Mouse (Mus musculus) layer of hippocampus, adult 9-11 months (tissue): Measurements from ENCODE around the gene Zfp764.
A peak's percentile ranks its signal among the peaks of the same experiment; 100 is the strongest.
"Not testable (repeated sequence)": the region's sequence is repeated elsewhere in the genome, so short reads cannot be mapped to it uniquely, and the experiment has no call there.

Source experiments
- DNase-seq: peaks from one replicate; pipeline ENCODE4 v3.0.0; 2022

The Zfp764 gene

DNA sequence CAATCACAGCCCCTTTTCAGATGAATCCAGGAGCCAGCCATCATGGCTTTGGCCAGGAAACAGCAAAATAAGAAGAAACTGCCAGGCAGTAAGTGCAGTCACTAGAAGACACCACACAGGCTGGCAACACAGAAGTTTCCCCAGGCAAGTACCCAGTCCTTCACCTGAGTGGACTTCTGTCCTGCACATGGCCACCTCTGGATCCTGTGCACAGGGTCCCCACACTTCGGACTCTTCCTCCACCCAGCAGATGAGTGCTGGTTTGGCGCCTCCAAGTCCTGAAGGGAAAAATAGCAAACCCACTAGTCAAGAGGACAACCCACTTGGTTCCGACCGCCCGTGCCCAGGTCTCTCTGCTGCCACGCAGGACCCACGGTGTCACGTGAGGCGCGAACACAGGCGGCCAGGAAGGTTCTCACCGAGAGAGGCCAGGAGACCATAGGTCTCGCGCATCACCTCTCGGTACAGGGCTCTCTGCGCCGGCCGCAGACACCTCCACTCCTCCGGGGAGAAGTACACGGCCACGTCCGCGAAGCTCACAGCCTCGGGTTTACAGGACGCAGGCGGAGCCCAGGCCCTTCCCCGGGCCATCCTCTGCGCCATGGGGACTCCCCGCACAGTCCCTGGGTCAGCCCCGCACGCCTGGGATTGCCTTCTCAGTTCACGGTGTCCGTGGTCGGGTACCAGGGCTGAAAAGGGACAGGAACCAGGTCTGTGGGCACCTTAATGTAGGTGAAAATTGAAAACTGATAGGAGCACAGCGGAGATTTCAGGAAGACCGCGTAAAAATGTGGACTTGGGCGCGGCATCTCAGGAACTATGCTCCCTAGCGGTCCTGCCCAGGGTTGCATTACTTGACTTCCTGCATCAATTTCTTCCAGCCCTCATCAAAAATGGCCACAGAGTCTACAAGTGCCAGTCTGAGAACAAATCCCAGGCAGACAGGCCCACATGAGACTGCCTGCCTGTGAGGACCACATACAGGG, at the start of gene Zfp764:
Gene Zfp764 (minus strand): TSS at position 821 of the 986 bp plus-strand sequence.
- DNase-seq, result peak; percentile 89

DNA sequence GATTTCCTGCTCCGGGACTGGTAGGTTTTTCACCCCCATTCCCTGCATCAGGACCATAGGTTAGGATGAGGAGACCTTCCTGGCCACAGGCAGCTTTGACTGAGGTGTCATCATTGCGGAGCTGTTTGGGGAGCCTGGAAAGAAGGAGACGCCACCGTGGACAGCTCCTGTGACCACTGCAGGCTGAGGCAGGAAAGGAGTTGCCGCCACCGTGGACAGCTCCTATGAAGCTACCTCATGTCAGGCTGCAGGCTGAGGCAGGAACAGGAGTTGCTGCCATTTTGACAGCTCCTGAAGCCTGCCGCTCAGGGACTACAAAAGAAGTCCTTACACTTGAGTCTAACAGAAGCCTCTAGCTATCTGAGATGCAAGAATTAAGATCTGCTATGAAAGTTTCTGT, 48.3 kb upstream of the Zfp764 start:
- no peak for DNase-seq

DNA sequence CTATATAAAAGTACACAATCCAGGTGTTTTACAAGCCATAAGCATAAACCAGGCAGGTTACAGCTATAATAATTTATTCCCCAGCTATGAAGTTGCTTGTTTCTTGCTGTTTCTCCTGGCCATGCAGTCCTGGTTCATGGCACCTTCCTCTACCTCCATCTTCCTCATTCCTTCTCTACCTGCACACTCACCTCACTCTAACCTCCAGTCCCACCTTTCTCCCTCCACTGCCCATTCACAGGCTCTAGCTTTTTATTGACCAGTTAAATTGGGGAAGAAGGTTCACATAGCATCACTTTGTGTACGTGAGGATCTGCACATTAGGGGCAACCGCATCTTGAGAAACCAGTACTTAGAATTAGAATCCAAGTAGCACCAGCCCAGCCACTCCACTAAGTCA, 46.4 kb upstream of the Zfp764 start:
- no peak for DNase-seq

DNA sequence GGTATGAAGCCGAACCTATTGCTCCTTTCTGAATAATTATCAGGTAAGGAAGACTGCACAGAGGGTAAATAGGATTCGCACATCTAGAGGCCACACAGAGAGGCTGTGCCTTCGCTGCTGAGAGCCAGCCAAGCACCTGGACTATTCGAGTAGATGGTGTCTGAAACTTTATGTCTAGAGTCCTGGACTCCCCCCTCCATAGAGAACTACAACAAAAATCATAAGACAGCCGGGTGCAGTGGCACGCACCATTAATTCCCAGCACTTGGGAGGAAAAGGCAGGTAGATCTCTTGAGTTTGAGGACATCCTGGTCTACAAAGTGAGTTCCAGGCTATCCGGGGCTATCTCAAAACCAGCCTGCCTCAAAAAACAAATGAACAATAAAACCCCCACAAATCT, 43.3 kb upstream of the Zfp764 start:
- DNase-seq, result no peak

DNA sequence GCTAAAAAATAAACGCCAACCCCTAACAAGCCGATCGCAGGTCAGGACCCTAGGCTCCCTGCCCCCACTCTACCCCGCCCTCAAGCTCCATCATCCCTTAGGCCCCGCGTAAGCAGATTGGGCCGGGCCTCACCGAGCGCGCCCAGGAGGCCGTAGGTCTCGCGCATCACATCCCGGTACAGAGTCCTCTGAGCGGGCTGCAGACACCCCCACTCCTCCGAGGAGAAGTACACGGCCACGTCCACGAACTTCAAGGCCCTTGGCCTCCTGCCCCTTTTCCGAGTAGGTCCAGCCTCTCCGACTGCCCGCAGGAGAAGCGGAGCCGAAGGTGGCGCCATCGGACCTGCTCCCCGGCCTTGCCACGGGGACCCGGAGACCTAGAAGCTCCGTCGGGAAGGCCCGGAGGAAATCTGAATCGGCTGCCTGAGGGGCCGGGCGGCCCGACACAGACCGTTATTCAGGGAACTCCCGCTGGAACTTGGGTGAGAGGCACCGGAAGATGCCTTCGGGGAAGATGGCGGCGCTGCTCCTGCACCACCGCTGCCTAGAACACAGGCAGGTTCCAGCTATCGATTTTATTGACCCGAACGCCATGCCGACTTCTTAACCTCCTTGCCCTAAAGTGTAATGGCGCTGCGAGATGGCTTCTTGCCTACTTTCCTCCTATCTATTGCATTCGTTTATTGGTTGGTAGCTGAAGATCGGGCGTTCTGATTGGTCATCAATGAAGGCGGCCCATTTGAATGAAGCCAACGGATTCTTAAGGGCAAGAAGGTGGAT, 42.1 kb upstream of the Zfp764 start, which contains the start of gene Zfp689:
Gene Zfp689 (minus strand): TSS at position 638 of the 780 bp plus-strand sequence.
- DNase-seq, result peak; percentile 97

DNA sequence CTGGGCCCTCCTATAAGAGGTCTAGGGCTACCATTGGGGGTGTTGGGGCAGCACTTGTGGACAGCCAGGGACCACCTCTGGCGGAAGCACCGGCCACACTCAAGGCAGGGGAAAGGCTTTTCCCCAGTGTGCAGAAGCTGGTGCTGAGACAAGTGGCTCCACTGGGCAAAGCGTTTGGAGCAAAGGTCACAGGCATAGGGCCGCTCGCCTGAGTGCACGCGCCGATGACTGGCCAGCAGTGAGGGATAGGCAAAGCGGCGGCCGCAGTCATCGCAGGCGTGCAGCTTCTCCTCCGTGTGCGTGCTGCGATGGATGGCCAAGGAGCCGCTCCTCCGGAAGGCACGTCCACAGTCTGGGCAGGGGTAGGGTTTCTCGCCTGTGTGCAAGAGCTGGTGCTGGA, 37.4 kb upstream of the Zfp764 start:
- DNase-seq, result no peak

DNA sequence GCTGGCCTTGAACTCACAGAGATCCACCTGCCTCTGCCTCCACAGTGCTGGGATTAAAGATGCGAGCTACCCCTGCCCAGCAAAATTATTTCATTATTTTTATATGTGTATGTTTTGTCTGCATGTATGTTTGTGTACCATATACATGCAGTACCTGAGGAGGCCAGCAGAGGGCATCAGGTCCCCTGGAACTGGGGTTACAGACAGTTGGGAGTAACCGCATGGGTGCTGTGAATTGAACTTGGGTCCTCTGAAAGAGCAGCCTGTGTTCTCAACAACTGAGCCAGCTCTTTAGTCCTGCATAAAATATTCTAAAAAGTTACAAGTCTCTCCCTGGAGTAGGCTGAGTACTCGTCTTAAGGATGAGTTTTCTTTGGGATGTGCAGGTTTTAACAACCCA, 31.1 kb upstream of the Zfp764 start:
- no peak for DNase-seq

DNA sequence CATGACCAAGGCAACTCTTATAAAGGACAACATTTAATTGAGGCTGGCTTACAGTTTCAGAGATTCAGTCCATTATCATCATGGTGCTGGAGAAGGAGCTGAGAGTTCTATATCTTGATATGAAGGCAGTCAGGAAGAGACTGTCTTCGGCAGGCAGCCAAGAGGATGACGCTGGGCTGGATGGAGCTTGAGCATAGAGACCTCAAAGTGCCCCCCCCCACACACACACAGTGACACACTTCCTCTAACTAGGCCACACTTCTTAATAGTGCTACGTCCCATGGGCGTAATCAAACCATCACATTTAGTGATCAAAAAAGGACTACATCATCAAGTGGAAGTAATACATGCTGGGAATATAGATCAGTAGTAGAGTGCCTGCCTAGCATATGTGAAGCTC, 28.6 kb upstream of the Zfp764 start:
- DNase-seq, result no peak

DNA sequence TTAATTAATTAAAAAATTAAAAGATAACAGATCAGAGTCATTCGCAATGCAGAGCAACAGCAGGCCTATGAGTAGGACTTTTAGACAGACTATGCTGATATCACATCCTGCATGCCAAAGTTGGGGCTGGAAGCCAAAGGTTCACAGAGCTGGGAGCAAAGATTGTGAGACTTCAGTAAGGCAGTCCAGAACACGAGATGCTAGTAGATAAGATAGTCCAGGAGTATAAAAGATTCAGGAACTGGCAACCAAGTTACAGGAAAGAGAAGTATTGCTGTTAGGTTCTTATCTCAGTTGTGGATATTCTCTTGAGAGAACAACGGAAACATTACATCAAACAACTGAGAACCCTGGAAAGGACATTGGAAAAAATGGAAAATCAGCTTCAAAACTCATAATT, 19.7 kb upstream of the Zfp764 start:
- DNase-seq, result no peak

DNA sequence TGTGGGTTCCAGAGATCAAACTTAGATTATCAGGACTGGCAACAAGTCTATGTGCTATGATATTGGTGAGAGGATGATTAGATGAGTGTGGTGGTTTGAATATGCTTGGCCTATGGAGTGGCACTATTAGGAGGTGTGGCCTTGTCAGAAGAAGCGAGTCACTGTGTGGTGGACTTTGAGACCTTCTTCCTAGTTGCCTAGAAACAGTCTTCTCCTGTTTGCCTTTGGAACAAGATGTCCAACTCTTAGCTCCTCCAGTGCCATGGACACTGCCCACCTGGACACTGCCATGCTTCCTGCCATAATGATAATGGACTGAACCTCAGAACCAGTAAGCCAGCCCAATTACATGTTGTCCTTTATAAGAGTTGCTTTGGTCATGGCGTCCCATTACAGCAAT, 19.3 kb upstream of the Zfp764 start:
- no peak for DNase-seq

DNA sequence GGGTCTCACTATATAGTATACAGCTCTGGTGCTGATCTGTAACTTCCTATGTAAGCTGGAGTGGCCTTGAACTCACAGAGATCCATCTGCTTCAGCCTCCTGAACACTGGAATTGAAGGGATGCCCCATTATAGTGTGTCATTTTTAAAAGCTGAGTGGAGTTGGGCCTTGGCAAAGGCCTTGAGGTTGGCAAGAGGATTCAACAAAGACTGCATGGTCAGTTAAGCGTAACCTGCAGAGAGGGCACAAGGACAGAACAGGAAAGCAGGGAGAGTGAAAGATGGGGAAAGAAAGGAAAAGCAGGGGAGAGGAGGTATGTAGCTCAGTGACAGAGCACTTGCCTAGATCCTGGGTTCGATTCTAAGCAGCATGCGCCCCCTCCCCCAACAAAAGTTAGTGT, 18.7 kb upstream of the Zfp764 start:
- no peak for DNase-seq

DNA sequence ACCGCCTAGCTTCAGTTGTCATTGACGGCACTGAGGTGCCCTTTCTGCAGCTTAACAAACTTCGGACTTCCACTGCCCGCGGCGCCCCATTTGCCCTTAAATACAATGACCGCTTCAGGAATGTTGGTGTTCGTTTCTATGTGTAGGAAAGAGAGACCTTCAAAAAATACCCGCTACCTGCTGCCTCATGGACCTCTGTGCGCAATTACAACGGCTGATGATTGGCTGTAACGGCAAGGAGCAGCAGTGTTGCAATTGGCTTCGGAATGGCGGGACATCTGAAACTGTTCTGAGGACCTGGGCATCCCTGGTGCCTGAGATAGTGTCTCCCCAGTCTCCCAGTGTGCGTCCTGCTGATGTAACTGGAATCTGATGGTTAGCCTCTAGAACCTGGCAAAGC, 15.6 kb upstream of the Zfp764 start:
- DNase-seq, result peak; percentile 43

DNA sequence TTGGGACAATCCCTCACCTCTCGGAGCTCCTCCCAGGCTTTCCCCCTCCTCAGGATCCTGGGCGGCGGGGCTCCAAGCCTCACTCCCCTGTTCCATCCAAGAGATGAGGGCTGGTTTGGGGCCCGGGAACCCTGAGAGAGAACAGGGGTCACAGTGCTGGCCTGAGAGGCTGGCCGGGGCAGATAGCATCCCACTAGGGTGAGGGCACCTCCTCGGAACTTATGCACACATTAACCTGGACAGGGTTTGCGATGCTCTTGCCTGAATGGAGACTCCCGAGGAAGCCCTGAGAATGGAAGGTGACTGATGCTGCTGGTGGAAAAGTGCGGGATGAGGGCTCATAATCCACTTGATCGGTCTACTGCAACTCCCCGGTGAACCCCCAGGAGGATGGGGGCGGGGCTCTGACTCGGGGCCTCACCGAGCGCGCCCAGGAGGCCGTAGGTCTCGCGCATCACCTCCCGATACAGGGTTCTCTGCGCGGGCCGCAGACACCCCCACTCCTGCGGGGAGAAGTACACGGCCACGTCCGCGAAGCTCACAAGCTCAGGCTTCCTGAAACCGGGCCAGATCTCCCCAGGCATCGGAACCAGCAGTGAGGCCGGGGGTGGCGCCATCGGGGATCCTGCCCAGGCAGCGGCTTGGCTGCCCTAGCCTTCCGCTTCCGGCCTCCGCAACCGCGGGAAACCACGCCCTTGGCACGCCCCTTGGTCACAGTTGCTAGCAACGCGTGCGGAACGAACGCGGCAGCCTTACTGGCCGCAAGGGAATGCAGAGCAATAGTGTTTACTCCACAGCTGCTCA, 15.0 kb upstream of the Zfp764 start, which contains the start of gene Zfp688:
Gene Zfp688 (minus strand): TSS at position 681 of the 804 bp plus-strand sequence.
- DNase-seq, result peak; percentile 90

DNA sequence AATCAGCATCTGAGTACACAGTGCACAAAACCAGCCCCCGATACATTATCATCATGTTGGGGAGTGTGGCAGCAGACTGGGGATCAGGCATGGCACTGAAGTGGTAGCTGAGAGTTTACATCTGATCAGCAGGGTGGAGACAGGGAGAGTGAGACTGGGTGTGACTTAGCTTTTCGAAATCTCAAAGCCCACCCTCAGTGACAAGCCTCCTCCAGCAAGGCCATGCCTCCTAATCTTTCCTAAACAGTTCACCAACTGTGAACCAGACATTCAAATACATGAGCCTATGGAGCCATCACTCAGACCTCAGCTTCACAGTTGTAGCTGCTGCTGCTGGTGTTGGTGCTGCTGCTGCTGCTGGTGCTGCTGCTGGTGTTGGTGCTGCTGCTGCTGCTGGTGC, 4.8 kb upstream of the Zfp764 start:
- no peak for DNase-seq

DNA sequence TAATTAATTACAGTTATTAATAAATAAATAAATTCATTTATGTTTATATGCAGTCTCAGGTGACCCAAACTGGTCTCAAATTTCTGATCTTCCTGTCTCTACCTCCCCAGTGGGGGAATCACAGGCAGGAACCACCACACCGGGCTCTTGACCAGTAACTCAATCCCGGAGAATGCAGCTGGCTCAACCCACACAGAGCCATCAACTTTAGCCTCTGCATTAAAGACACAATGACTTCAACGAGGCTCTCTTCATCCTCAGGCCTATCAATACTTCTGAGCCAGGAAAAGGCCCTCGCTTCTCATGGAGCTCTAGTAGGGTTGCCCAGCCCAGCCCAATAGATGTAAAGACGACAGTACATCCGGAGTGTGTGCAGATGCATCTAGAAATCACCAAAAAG, 2.5 kb downstream of the Zfp764 start:
- not testable (repeated sequence) for DNase-seq

DNA sequence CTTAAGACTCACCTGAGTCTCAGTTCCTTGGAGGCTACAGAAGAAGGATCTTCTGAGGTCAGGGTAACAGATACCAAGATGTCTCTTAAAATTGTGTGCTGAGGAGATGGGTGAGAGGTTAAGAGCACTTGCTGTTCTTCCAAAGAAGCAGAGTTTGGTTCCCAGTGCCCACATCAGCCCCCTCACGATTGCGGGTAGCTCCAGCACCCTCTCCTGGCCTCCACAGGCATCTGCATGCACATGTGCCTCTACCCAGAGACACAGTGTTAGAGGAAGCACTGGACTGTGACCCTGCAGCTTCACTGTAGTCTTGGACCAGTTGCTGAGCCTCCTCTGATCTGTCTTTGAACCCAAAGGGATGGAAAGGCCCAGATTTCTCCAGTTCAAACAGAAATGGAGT, 3.6 kb downstream of the Zfp764 start:
- no peak for DNase-seq

DNA sequence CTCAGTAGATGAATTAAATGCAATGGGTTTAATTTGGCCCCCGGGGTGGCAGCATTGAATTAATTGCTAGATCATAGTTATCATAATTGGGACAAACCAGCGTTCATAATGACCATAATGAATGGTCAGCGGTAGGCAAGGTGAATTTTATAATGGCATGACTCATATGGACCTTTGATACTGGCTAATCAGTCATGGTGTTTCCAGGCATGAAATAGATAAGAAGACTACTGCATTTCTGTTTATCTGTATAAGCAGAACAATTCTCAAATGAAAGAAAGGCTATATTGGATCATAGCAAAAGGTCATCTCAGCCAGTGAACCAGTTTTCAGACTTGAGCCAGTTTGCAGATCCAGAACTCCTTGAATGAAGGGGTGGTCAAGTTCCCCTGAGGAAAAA, 6.3 kb downstream of the Zfp764 start:
- DNase-seq, result no peak

DNA sequence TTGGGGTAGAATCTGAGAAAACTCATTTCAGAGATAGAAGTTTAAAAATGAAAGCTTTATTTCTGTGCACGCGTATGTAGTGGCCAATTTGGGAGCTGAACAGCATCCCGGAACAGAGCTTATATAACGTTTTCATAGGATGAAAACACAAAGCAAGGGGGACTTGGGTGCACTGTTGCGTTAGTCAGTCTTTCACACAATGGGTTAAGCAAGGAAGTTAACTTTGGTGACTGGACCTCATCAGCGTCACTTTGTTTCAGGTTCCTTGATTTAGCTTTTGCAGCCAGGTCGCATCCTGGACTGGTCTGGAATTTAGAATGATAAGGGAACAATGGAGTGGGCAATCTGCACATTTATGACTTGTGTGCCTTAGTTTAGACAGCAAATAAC, 12.7 kb downstream of the Zfp764 start:
- no peak for DNase-seq

DNA sequence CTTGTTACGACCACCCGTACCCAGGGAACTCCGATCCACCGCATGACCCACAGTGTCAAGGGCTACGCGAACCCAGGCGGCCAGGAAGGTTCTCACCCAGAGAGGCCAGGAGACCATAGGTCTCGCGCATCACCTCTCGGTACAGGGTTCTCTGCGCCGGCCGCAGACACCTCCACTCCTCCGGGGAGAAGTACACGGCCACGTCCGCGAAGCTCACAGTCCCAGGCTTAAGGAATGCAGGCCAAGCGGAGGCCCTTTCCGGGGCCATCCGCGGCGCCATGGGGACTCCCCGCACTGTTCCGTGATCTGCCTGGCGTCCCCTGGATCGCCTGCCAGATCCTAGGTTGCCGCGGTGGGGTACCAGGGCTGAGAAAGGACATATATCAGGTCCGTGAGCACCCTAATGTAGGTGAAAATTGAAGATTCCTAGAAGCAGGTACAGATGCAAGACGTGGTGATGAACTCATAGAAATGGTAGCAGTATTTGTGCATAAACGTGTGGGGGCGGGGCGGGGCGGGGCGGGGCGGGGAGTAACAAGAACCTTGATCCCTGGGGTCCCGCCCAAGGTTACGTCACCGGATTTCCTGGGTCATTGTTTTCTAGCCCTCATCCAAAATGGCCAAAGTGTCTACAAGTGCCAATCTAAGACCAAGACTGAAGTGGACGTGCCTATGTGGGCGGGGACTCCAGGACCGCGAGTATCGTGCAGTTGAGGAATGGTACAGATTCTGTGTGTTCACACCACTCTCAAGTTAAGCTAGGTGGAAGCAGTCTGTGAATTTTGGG, 13.3 kb downstream of the Zfp764 start, which contains the start of gene E430018J23Rik:
Gene E430018J23Rik (minus strand): TSS at position 473 of the 787 bp plus-strand sequence.
- peak; percentile 98 for DNase-seq

DNA sequence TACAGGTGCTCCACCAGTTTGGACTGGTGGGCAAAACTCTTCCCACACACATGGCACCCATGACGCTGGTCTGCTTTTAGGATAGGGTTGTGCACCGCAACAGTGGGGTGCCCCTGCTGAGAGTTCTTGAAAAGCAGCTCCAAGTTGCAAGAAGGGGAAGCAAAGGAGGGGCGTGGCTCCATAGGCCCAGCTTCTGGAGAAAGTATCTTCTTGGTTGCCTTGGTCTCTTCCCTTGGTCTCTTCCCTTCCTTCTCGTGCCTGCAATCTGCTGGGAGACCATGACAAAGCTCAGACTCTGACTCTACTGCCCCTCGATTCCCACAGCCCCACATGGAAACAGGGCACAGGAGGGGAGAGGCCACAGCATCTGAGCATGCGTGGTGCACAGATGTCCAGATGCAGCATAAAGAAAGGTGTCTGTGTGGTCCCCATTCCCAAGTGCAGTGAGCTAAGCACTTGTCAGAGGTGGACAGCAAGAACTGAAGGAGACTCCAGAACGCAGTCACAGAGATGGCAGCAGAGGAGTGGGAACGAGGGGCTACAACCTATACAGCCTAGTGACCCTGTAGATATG, 14.3 kb downstream of the Zfp764 start:
- DNase-seq, result no peak

DNA sequence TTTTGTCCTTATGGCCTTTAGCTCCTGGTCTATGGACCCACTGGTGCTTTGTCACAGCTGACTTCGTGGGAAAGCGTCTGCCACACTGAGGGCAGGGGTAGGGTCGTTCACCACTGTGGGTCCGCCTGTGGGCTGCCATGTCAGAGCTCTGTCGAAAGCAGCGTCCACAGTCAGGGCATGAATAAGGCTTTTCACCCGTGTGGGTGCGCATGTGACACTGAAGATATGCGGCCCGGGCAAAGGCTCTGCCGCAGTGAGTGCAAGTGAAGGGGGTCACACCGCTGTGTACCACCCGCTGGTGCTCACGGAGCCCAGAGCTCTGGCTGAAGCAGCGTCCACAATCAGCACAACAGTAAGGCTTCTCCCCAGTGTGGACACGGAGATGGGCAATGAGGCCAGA, 15.1 kb downstream of the Zfp764 start:
- DNase-seq, result no peak

DNA sequence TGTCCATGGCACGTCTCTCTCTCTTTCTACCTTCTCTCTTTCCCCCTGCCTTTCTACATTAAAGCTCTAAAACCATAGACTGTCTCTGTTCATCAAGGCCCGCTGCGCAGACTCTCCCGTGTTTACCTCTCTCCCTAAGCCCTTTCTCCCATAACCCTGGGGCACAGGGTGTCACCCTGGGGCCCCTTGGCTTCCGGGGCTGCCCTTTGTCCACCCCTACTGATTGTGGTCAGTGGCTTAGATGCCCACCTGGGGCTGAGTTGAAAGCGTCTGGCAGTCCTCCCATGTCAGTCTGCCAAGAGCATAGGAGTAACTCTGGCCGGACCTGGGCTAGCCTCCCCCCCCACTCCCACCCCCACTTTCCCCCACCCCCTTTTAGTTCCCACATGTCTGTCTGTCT, 16.3 kb downstream of the Zfp764 start:
- DNase-seq, result no peak
